Mouse (Mus musculus) hindbrain, embryonic 10.5 days (tissue): ENCODE measurements around the gene Kif5c. TPM values are rescaled to one million over a fixed set of nuclear protein-coding genes. Genes with fewer than 3 reads are reported as not detected.

Experiments
- DNase-seq: peaks from one replicate; pipeline ENCODE4 v3.0.0-alpha.2; 2017; ENCODE audit warnings: low spot score
- H3K27ac ChIP-seq: fragments of 300-500 bp; sonication (generic); 2 replicates; pipeline ENCODE4 v1.5.1; 2016; ENCODE audit warnings: mild to moderate bottlenecking, moderate library complexity
- H3K27me3 ChIP-seq: fragments of 300-500 bp; sonication (generic); 2 replicates; pipeline ENCODE4 v1.6.1; 2016; ENCODE audit warnings: mild to moderate bottlenecking; ENCODE audit not compliant: poor library complexity, insufficient read depth, severe bottlenecking
- H3K36me3 ChIP-seq: fragments of 300-500 bp; sonication (generic); 2 replicates; pipeline ENCODE4 v1.6.1; 2016; ENCODE audit warnings: mild to moderate bottlenecking, moderate library complexity
- H3K4me1 ChIP-seq: fragments of 300-500 bp; sonication (generic); replicated peaks from 2 replicates; pipeline ENCODE4 v1.6.1; 2016; ENCODE audit warnings: mild to moderate bottlenecking
- H3K4me3 ChIP-seq: fragments of 300-500 bp; sonication (generic); 2 replicates; pipeline ENCODE4 v1.5.1; 2016; ENCODE audit warnings: mild to moderate bottlenecking, moderate library complexity
- H3K9me3 ChIP-seq: fragments of 300-500 bp; sonication (generic); 2 replicates; pipeline ENCODE4 v1.6.1; 2016; ENCODE audit warnings: mild to moderate bottlenecking, moderate library complexity
- WGBS: fragments of 180-500 bp; shearing (Covaris S2); methylation state at CpG from one replicate; pipeline ENCODE4 v1.1.7; 2016; 5-methylcytosine and 5-hydroxymethylcytosine counted together
- polyA plus RNA-seq: library from polyadenylated mRNA; unstranded; fragments of >200 nt; fragmentation: Nextera tagmentation; extraction: Ambion mirVana; gene quantifications from 2 replicates; pipeline ENCODE4 v1.2.1, GENCODE M21; 2016

Gene Kif5c
- polyA plus RNA-seq, 1 experiment from 2014 or later = 67.6 TPM

GRCm38 (mm10) chr2:49682754-49683153, 63.7 kb downstream of the Kif5c start:
- Histone ChIP-seq H3K27ac (no peak overlapping the region), H3K4me1 (peaks cover 36% of the 10 kb centered on the region), H3K4me3 (no peak overlapping the region), H3K9me3 (no peaks in the 10 kb centered on the region), H3K27me3 (no peaks in the 10 kb centered on the region), H3K36me3 (peaks cover 48% of the 10 kb centered on the region)
- DNase-seq = no peak
- WGBS = 84% methylated on average over 6 of the region's 6 CpGs

GRCm38 (mm10) chr2:49684808-49685207, 65.7 kb downstream of the Kif5c start:
- Histone ChIP-seq H3K4me1 (peaks cover 16% of the 10 kb centered on the region), H3K36me3 (peaks cover 64% of the 10 kb centered on the region), H3K4me3 (no peak overlapping the region), H3K9me3 (no peaks in the 10 kb centered on the region), H3K27me3 (no peaks in the 10 kb centered on the region), H3K27ac (no peak overlapping the region)
- DNase-seq = no peak
- 57% methylated on average over 2 of the region's 2 CpGs for WGBS

- no peak overlapping the region for H3K4me3 ChIP-seq
- WGBS = 81% methylated on average over 9 of the region's 9 CpGs
- no peak for DNase-seq
- H3K27me3 ChIP-seq = no peaks in the 10 kb centered on the region
- no peaks in the 10 kb centered on the region for H3K9me3 ChIP-seq
- H3K27ac ChIP-seq = no peak overlapping the region
- H3K36me3 ChIP-seq = peaks cover 39% of the 10 kb centered on the region
- H3K4me1 ChIP-seq = peaks cover 21% of the 10 kb centered on the region
Measured at GRCm38 (mm10) chr2:49690421-49690826, 71.3 kb downstream of the Kif5c start.

GRCm38 (mm10) chr2:49691441-49691840, 72.3 kb downstream of the Kif5c start:
- H3K9me3 ChIP-seq = no peaks in the 10 kb centered on the region
- H3K27ac ChIP-seq = no peak overlapping the region
- H3K4me3 ChIP-seq = no peak overlapping the region
- H3K36me3 ChIP-seq = peaks cover 48% of the 10 kb centered on the region
- no peaks in the 10 kb centered on the region for H3K27me3 ChIP-seq
- H3K4me1 ChIP-seq = peaks cover 21% of the 10 kb centered on the region
- DNase-seq = no peak
- 84% methylated on average over 5 of the region's 5 CpGs for WGBS

- peaks cover 59% of the 10 kb centered on the region for H3K36me3 ChIP-seq
Measured at GRCm38 (mm10) chr2:49694727-49695126, 75.6 kb downstream of the Kif5c start.

GRCm38 (mm10) chr2:49695461-49695860, 76.4 kb downstream of the Kif5c start:
- H3K27me3 ChIP-seq = no peaks in the 10 kb centered on the region
- peaks cover 60% of the 10 kb centered on the region for H3K36me3 ChIP-seq
- no peak overlapping the region for H3K27ac ChIP-seq
- no peaks in the 10 kb centered on the region for H3K9me3 ChIP-seq
- peaks cover 21% of the 10 kb centered on the region for H3K4me1 ChIP-seq
- DNase-seq = no peak
- H3K4me3 ChIP-seq = no peak overlapping the region
- 81% methylated on average over 3 of the region's 3 CpGs for WGBS

More at GRCm38 (mm10) chr2:49694727-49695126, 75.6 kb downstream of the Kif5c start:
- H3K4me3 ChIP-seq = no peak overlapping the region
- no peaks in the 10 kb centered on the region for H3K27me3 ChIP-seq
- H3K9me3 ChIP-seq = no peaks in the 10 kb centered on the region
- no peak for DNase-seq
- peaks cover 21% of the 10 kb centered on the region for H3K4me1 ChIP-seq
- peak overlapping the region; percentile 9; the same call in 1 of the 2 replicates for H3K27ac ChIP-seq
- 59% methylated on average over 10 of the region's 10 CpGs for WGBS

- Histone ChIP-seq H3K27me3 (no peaks in the 10 kb centered on the region), H3K36me3 (peaks cover 91% of the 10 kb centered on the region), H3K27ac (no peak overlapping the region), H3K4me1 (peaks cover 10% of the 10 kb centered on the region), H3K9me3 (no peaks in the 10 kb centered on the region), H3K4me3 (no peak overlapping the region)
- whole genome bisulfite sequencing = 90% methylated on average over 5 of the region's 5 CpGs
- DNase-seq = no peak
Measured at GRCm38 (mm10) chr2:49698851-49699250, 79.8 kb downstream of the Kif5c start.

- Histone ChIP-seq H3K27me3 (no peaks in the 10 kb centered on the region), H3K9me3 (no peaks in the 10 kb centered on the region), H3K4me1 (no peaks in the 10 kb centered on the region), H3K27ac (no peak overlapping the region), H3K4me3 (no peak overlapping the region), H3K36me3 (peaks cover 95% of the 10 kb centered on the region)
- WGBS = 94% methylated on average over 22 of the region's 22 CpGs
- no peak for DNase-seq
Measured at GRCm38 (mm10) chr2:49700176-49700971, 81.3 kb downstream of the Kif5c start.

- 88% methylated on average over 3 of the region's 3 CpGs for WGBS
- H3K36me3 ChIP-seq = peaks cover 87% of the 10 kb centered on the region
Measured at GRCm38 (mm10) chr2:49710223-49710622, 91.1 kb downstream of the Kif5c start.

GRCm38 (mm10) chr2:49711693-49712092, 92.6 kb downstream of the Kif5c start:
- Histone ChIP-seq H3K27ac (no peak overlapping the region), H3K9me3 (no peaks in the 10 kb centered on the region), H3K27me3 (no peaks in the 10 kb centered on the region), H3K4me1 (no peaks in the 10 kb centered on the region), H3K4me3 (no peak overlapping the region), H3K36me3 (peaks cover 87% of the 10 kb centered on the region)
- DNase-seq = no peak
- 82% methylated on average over 6 of the region's 6 CpGs for WGBS

More at GRCm38 (mm10) chr2:49710223-49710622, 91.1 kb downstream of the Kif5c start:
- H3K4me3 ChIP-seq = no peak overlapping the region
- no peak for DNase-seq
- no peaks in the 10 kb centered on the region for H3K4me1 ChIP-seq
- H3K27me3 ChIP-seq = no peaks in the 10 kb centered on the region
- no peaks in the 10 kb centered on the region for H3K9me3 ChIP-seq
- no peak overlapping the region for H3K27ac ChIP-seq

GRCm38 (mm10) chr2:49712336-49712887, 93.3 kb downstream of the Kif5c start:
- Histone ChIP-seq H3K4me1 (no peaks in the 10 kb centered on the region), H3K27me3 (no peaks in the 10 kb centered on the region), H3K4me3 (no peak overlapping the region), H3K9me3 (no peaks in the 10 kb centered on the region), H3K36me3 (peaks cover 86% of the 10 kb centered on the region), H3K27ac (no peak overlapping the region)
- no peak for DNase-seq
- 80% methylated on average over 7 of the region's 7 CpGs for WGBS

- DNase-seq = no peak
- H3K36me3 ChIP-seq = peaks cover 51% of the 10 kb centered on the region
- H3K4me1 ChIP-seq = peaks cover 38% of the 10 kb centered on the region
- no peak overlapping the region for H3K4me3 ChIP-seq
- no peaks in the 10 kb centered on the region for H3K27me3 ChIP-seq
- H3K27ac ChIP-seq = no peak overlapping the region
- 92% methylated on average over 7 of the region's 7 CpGs for WGBS
- H3K9me3 ChIP-seq = no peaks in the 10 kb centered on the region
Measured at GRCm38 (mm10) chr2:49716490-49716889, 97.4 kb downstream of the Kif5c start.

GRCm38 (mm10) chr2:49717437-49718116, 98.5 kb downstream of the Kif5c start:
- no peak for DNase-seq
- WGBS = 93% methylated on average over 18 of the region's 18 CpGs
- Histone ChIP-seq H3K27ac (peak overlapping the region; percentile 79; the same call in 1 of the 2 replicates), H3K4me1 (peaks cover 49% of the 10 kb centered on the region), H3K36me3 (peaks cover 41% of the 10 kb centered on the region), H3K27me3 (no peaks in the 10 kb centered on the region), H3K9me3 (no peaks in the 10 kb centered on the region), H3K4me3 (no peak overlapping the region)
